In genomic region chr4:97648825-97649625, GRCm38 (mm10) we compare ENCODE assay signal across 9 mouse cellular contexts.
DNase-seq lines count a peak whose midpoint lies in the region; ATAC-seq and TF ChIP-seq lines count a peak whose summit lies in the region.
"Had no signal": no experiment of that assay in that cellular context is flagged by ENCODE, and none has a peak within 500 bp of the region (broad histone marks: within the 10 kb centered on the region; RNA-seq: fewer than 3 reads in every experiment).

No protein-coding gene starts in this region.

- WGBS in intestine, embryonic 16.5 days, result 33% methylated on average over 11 of the region's 11 CpGs
- 79% methylated on average over 11 of the region's 11 CpGs for WGBS in thymus, adult 2 months

- intact Hi-C loops in gastrocnemius, postnatal 14 days (cut with DNase I; ENCODE audit: low total_unique reads), result no loop called here

- TF ChIP-seq POLR2A in thymus, adult 2 months (IDR thresholded peaks at IDR 0.05; ENCODE audit: control insufficient read depth, extremely low read depth, insufficient read depth, low read length, poor library complexity), result no peak

- H3K4me2 ChIP-seq in intestine, embryonic 16.5 days (ENCODE audit: low read depth, low read length), result no peak overlapping the region

- no peak overlapping the region for H3K9ac ChIP-seq in intestine, embryonic 16.5 days (ENCODE audit: low read depth, low read length)

- no peaks in the 10 kb centered on the region for H3K36me3 ChIP-seq in intestine, embryonic 16.5 days (ENCODE audit: control insufficient read depth, insufficient read depth, low read length)
- no peaks in the 10 kb centered on the region for H3K36me3 ChIP-seq in thymus, adult 2 months (ENCODE audit: control insufficient read depth, insufficient read depth, low read length)

- no peaks in the 10 kb centered on the region for H3K27me3 ChIP-seq in intestine, embryonic 16.5 days (replicated peaks; ENCODE audit: control insufficient read depth, insufficient read depth, low read length)
- no peaks in the 10 kb centered on the region for H3K27me3 ChIP-seq in thymus, adult 2 months (ENCODE audit: control insufficient read depth, insufficient read depth, low read length)

- H3K4me1 ChIP-seq in intestine, embryonic 16.5 days (ENCODE audit: control insufficient read depth, insufficient read depth, low read length), result peaks cover 7% of the 10 kb centered on the region
- peaks cover 5% of the 10 kb centered on the region for H3K4me1 ChIP-seq in thymus, adult 2 months (replicated peaks; ENCODE audit: control insufficient read depth, insufficient read depth, low read length)

- no peaks in the 10 kb centered on the region for H3K9me3 ChIP-seq in intestine, embryonic 16.5 days (ENCODE audit: control insufficient read depth, low read length)

- TF ChIP-seq CTCF in thymus, adult 2 months (IDR thresholded peaks at IDR 0.05; ENCODE audit: borderline replicate concordance, control insufficient read depth, extremely low read depth, insufficient read depth, low read length, poor library complexity), result no peak

- H3K4me3 ChIP-seq in intestine, embryonic 16.5 days (ENCODE audit: low read length), result no peak overlapping the region
- no peak overlapping the region for H3K4me3 ChIP-seq in thymus, adult 2 months (ENCODE audit: control insufficient read depth, insufficient read depth, low read length)
- H3K4me3 ChIP-seq: erythroblast, embryonic 14.5 days had no signal

- peak; percentile 76 for DNase-seq in MN1 (ENCODE audit: low spot score)
- peak; percentile 37 to 83 for DNase-seq in cerebellum, postnatal 4 days (ENCODE audit: low spot score in 2 of 2)
- peak; percentile 54 for DNase-seq in gastrocnemius, postnatal 14 days
- DNase-seq in lung, postnatal 10 days, result peak; percentile 47
- peak; percentile 63 for DNase-seq in right cerebral cortex, postnatal 4 days
- no peak for DNase-seq in thymus, postnatal 25 days
- no peak for DNase-seq in thymus, adult 2 months

- H3K27ac ChIP-seq in intestine, embryonic 16.5 days (ENCODE audit: low read length), result peak overlapping the region; percentile 45
- no peak overlapping the region for H3K27ac ChIP-seq in thymus, adult 2 months (ENCODE audit: control insufficient read depth, insufficient read depth, low read length)

- peak; percentile 46; the same call in 1 of the 2 replicates for ATAC-seq in intestine, embryonic 16.5 days

Comparison
In these comparisons a context has a peak if more than half of its experiments do, and no peak if none do; other contexts are left out.
1. DNase-seq: peak in MN1 (single experiment), cerebellum, postnatal 4 days (2 of 2), gastrocnemius, postnatal 14 days (single experiment), lung, postnatal 10 days (single experiment) and right cerebral cortex, postnatal 4 days (single experiment); none in thymus, postnatal 25 days (single experiment) and thymus, adult 2 months (single experiment).